ENCODE assay signal across 29 mouse cellular contexts in the genomic region with DNA sequence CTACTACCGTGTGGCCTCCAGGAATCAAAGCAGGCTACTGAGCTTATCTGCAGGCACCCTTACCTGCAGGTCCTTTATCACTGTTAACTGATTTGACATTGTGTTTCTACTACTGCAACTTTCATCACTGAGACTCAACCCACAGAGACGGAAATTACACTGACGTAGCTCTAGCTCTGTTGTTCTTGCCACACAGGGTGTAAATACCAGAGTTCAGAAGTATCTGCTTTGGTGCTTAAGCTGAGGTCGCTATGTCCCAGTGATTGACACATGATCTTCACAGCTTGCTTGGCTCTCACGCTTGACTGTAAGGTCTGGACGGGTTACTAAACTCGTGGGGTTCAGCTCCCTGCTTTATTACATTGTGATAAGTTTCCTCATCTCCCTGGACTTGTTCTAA. TPM values are rescaled to one million over a fixed set of nuclear protein-coding genes. Genes with fewer than 3 reads are reported as not detected.
DNase-seq lines count a peak whose midpoint lies in the region; ATAC-seq and TF ChIP-seq lines count a peak whose summit lies in the region.
"Had no signal": no experiment of that assay in that cellular context is flagged by ENCODE, and none has a peak within 500 bp of the region (broad histone marks: within the 10 kb centered on the region; RNA-seq: fewer than 3 reads in every experiment).

No protein-coding gene starts in this region.

- DNase-seq in thymus, postnatal 0 days (ENCODE audit: low spot score) = peak; percentile 10
- no peak for DNase-seq in thymus, postnatal 14 days
- DNase-seq in T-cell, adult 2 months (ENCODE audit: low spot score) = peak; percentile 64
- no peak for DNase-seq in urinary bladder, postnatal 25 days (ENCODE audit: low spot score)
- DNase-seq: adrenal gland, postnatal 10 days; B cell, adult 2 months; cerebellum, adult 2 months; cerebellum, postnatal 25 days; embryo, embryonic 11 days; kidney, adult 8-10 months; kidney, postnatal 10 days; layer of hippocampus, postnatal 36 days; liver, postnatal 0 days; lung, postnatal 14 days; retina, postnatal 1 day; right cerebral cortex, postnatal 25 days; thymus, postnatal 4 days had no signal

- H3K9me3 ChIP-seq in intestine, postnatal 0 days (ENCODE audit: control insufficient read depth) = peaks cover 3% of the 10 kb centered on the region; the same call in 1 of the 2 replicates
- no peaks in the 10 kb centered on the region for H3K9me3 ChIP-seq in forebrain, embryonic 15.5 days
- H3K9me3 ChIP-seq: embryonic facial prominence, embryonic 13.5 days; forebrain, embryonic 12.5 days; midbrain, embryonic 12.5 days; neural tube, embryonic 12.5 days had no signal

- H3K36me3 ChIP-seq in intestine, postnatal 0 days (ENCODE audit: control insufficient read depth, insufficient read depth) = no peaks in the 10 kb centered on the region
- H3K36me3 ChIP-seq in forebrain, embryonic 15.5 days = no peaks in the 10 kb centered on the region
- H3K36me3 ChIP-seq: embryonic facial prominence, embryonic 13.5 days; forebrain, embryonic 12.5 days; limb, embryonic 12.5 days; midbrain, embryonic 12.5 days; neural tube, embryonic 12.5 days had no signal

- H3K27ac ChIP-seq in intestine, postnatal 0 days (ENCODE audit: low read depth, low read length) = no peak overlapping the region
- H3K27ac ChIP-seq in forebrain, embryonic 15.5 days (replicated peaks) = no peak overlapping the region
- H3K27ac ChIP-seq: embryonic facial prominence, embryonic 13.5 days; forebrain, embryonic 12.5 days; hindbrain, postnatal 0 days; limb, embryonic 12.5 days; midbrain, embryonic 12.5 days; neural tube, embryonic 12.5 days had no signal

- H3K27me3 ChIP-seq in intestine, postnatal 0 days (replicated peaks; ENCODE audit: control insufficient read depth, insufficient read depth, low read length) = no peaks in the 10 kb centered on the region
- H3K27me3 ChIP-seq in forebrain, embryonic 15.5 days = no peaks in the 10 kb centered on the region
- H3K27me3 ChIP-seq: embryonic facial prominence, embryonic 13.5 days; forebrain, embryonic 12.5 days; limb, embryonic 12.5 days; midbrain, embryonic 12.5 days; neural tube, embryonic 12.5 days had no signal

- TF ChIP-seq CTCF in intestine, postnatal 0 days (IDR thresholded peaks at IDR 0.05; ENCODE audit: low read depth) = no peak

- 0 out of 2 replicates have a peak, but pooled peaks cover 4% of the 10 kb centered on the region for H3K4me1 ChIP-seq in intestine, postnatal 0 days (replicated peaks; ENCODE audit: control insufficient read depth, insufficient read depth, low read length)
- H3K4me1 ChIP-seq in forebrain, embryonic 15.5 days = no peaks in the 10 kb centered on the region
- H3K4me1 ChIP-seq: limb, embryonic 12.5 days; neural tube, embryonic 12.5 days had no signal

- H3K4me2 ChIP-seq in intestine, postnatal 0 days (replicated peaks; ENCODE audit: low read depth) = no peak overlapping the region
- no peak overlapping the region for H3K4me2 ChIP-seq in forebrain, embryonic 15.5 days (replicated peaks)
- H3K4me2 ChIP-seq: embryonic facial prominence, embryonic 13.5 days; forebrain, embryonic 12.5 days; heart, embryonic 11.5 days; limb, embryonic 12.5 days; liver, embryonic 11.5 days; midbrain, embryonic 12.5 days; neural tube, embryonic 12.5 days had no signal

- WGBS in intestine, postnatal 0 days = 32% methylated on average over 7 of the region's 7 CpGs
- 64% methylated on average over 7 of the region's 7 CpGs for WGBS in forebrain, embryonic 15.5 days

- no peak overlapping the region for H3K9ac ChIP-seq in intestine, postnatal 0 days (ENCODE audit: low read depth, low read length)
- H3K9ac ChIP-seq in forebrain, embryonic 15.5 days (replicated peaks) = no peak overlapping the region
- H3K9ac ChIP-seq: embryonic facial prominence, embryonic 13.5 days; forebrain, embryonic 12.5 days; limb, embryonic 12.5 days; liver, postnatal 0 days; midbrain, embryonic 12.5 days; neural tube, embryonic 12.5 days had no signal

- ATAC-seq in intestine, postnatal 0 days = peak; percentile 68
- no peak for ATAC-seq in forebrain, embryonic 15.5 days (replicated peaks)
- no peak for ATAC-seq in frontal cortex, adult (ENCODE audit: low TSS enrichment)
- ATAC-seq: hindbrain, postnatal 0 days; liver, postnatal 0 days had no signal

- H3K4me3 ChIP-seq in intestine, postnatal 0 days (ENCODE audit: low read depth, low read length) = no peak overlapping the region
- no peak overlapping the region for H3K4me3 ChIP-seq in forebrain, embryonic 15.5 days
- H3K4me3 ChIP-seq: embryonic facial prominence, embryonic 13.5 days; erythroblast, embryonic 14.5 days; forebrain, embryonic 12.5 days; limb, embryonic 12.5 days; midbrain, embryonic 12.5 days; neural tube, embryonic 12.5 days had no signal

RNA-seq across cellular contexts. Expression of gene P4ha2, which starts 51.2 kb away (rescaled TPM):
- polyA plus RNA-seq in thymus, postnatal 0 days (2015; fragmentation: Nextera tagmentation; extraction: Ambion mirVana) = 5.1 TPM in 2 replicates
- polyA plus RNA-seq in intestine, postnatal 0 days (2015; fragmentation: Nextera tagmentation; extraction: Ambion mirVana) = 6.9 and 8.3 TPM in 2 replicates
- polyA plus RNA-seq in forebrain, embryonic 15.5 days (2015; fragmentation: Nextera tagmentation; extraction: Ambion mirVana) = 6.0 and 6.7 TPM in 2 replicates
- polyA plus RNA-seq: erythroblast, embryonic 14.5 days had no signal

Comparison
In these comparisons a context has a peak if more than half of its experiments do, and no peak if none do; other contexts are left out.
1. DNase-seq: peak in thymus, postnatal 0 days (single experiment) and T-cell, adult 2 months (single experiment); none in thymus, postnatal 14 days (single experiment) and urinary bladder, postnatal 25 days (single experiment).